Mouse (Mus musculus): Measurements from ENCODE around the gene Gm49394. TPM values are rescaled to one million over a fixed set of nuclear protein-coding genes. Genes with fewer than 3 reads are reported as not detected.
A peak's percentile ranks its signal among the peaks of the same experiment; 100 is the strongest.

The Gm49394 gene
- not detected in 2 replicates for total RNA-seq (2021)
- long read RNA-seq, experiment 1, partial matches to known transcripts: 0 of 3 reads
- long read RNA-seq, experiment 1, other reads (novel, unspliced or antisense): 3 of 3 reads
- long read RNA-seq, experiment 2: 0 reads

DNA sequence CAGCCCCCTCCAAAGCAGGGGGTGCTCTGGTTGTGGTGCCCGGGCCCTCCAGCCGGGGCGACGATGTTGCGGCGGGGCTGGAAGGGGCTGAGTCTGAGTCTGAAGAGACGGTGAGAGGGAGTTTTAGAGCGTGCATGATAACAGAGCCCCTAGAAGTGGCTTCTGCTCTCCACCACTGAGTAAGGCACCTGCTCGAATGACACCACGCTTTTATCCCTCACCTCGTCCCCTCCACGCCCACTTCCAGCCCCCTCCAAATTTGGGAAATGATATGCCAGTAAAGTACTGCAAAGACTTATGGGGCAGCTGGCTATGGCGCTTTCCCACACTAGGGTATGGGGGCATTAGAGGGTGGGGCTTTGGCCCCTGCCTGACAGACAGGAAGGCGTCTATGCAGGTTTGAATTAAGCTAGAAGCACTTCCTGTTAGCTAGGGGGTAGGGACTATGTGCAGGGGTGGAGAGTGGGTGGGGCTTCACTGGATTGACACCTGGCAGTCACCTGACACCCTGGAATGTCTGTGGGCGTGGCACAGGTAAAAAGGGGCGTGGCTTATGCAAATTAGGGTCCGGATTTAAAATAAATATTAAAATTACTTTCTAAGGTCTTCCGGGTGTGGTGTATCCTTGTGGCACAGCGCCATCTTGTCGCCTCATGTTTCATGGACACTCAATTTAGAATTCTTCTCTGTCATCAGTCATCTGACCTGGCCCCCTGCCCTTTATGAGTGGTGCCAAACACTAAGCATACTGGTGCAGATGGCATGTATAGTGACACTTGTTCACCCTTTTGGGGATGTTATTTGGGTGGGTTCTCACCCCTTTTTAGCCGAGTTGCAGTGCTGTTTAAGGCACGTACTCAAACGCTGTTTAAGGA is at the start of gene Gm49394:
TSS of gene Gm49394 (minus strand) at position 192 of the 875 bp plus-strand sequence.
- DNase-seq: no peak

DNA sequence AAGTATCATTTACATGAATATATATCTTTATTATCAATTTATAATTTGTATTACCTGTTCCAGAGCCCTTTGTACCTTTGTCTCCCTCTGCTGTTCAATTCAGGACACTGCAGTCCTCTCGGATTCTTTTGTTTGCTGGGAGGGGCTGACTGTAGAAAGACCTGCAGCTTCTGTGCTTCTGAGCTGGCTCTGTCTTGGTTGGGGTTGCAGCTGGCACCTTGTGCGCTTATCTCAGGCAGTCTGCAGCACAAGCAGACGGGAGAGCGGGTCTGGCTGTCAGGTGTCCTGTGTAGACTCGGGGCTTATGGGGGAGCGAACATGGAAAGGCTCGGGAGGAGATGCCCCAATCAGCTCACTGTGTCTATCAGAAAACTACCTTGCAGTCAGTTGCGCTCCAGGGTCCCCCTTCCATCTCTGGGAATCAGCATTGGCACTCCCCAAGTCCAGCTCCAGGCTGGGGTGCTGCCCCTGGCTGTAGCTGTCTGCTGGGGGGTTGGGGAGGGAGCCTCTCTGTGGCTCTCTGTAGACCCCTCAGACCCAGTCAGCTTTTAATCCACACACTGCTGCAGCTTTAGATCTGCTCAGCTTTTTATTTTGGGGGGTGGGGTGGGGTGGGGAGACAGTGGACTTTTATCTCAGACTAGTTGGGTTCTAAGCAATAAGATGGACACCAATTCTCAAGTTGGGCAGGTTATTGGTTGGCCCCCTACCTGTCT is 45.2 kb upstream of the Gm49394 start:
- DNase-seq: peak; percentile 50

DNA sequence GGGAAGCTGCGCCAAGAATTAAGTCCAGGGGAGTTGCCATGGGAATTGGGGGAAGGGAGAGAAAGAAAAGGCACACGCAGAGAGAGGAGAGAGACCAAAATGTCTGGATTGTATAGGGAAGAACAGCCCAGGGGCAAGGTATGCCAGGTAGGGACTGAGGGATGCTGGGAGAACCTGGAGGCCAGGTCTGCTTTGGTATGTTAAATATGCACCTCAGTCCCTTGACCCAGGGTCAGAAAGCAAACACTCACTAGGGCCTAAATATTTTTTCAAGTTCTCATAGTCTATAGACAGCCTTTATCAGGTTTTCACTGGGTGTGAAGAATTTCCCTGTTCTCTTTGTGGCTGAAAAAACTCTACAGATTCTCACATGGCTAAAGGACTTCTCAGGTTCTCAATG is 37.1 kb upstream of the Gm49394 start:
- DNase-seq: no peak

DNA sequence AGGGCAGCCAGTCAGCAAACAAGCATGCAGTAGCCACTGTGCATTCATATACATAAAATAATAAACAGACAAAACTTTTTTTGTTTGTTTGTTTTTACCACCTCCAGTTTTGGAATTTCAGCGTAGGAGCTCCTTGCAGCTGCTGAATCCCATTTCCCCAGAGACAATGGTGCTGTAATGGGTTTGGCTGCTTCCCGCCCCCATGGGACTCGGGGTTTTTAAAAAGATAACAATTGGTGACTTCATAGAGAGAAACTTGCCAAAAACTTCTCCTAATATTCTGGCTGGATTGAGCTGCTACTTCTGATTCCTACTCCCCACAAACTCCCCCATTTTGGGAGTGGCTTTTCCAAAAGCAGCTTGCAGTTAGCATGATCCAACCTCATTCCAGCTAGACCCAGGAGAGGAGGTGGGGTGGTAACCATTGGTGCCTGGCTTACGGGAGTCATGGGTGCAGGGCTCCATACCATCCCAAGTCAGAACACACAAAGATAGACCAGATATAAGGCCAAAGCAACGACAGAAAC is 29.7 kb upstream of the Gm49394 start:
- peak; percentile 54 for DNase-seq

DNA sequence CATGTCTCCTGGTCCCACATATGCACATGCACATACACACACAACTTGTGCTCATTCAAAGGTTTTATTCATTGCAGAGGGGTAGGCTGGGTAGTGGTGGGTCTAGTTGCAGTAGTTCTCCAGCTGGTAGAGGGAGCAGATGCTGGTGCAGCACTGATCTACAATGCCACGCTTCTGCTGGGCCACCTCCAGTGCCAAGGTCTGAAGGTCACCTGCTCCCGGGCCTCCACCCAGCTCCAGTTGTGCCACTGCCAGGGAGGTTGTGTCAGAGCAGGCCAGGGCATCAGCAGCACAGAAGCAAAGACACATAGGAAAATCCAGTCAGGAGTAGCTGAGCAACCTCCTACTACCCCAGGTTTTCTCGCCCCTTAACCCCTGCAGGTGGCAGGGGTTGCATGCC is 8.9 kb upstream of the Gm49394 start:
- peak; percentile 85 for DNase-seq

DNA sequence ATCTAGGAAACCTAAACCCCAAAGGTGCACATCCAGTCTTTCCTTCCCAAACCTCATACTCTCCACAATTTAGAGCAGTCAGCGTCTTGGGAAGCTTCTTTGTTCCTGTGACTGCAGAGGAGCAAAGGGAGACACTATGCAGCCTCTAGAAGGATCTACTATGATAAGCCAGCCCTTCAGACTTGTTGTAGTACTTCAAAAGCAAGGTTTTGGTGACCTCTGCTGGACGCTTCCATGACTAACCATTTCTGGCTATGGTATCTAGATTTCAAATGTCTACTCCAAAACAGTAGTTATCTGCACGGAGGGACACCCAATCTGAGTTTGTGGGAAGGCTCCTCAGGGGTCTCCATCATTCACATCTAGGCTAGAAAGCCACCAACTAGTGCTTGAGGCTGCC is 5.9 kb upstream of the Gm49394 start:
- peak; percentile 67 for DNase-seq

DNA sequence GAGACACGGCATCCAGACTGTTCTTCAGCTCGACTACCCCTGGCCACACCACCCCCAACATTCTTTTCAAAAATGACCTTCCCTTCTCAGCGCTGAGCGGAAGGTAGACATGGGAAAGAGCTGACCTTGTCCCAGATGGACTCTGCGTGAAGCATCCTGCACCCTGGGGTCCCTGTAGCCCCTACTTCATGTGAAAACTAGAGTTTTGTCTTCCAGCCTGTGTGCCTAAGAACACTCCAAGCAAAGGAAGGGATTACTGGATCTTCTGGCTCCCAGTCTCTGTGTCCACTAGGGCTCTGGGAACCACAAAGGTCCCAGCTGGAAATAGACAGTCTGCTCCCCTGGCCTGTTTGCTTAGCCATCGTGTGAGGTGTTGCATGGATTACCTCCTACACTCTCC is 5.4 kb upstream of the Gm49394 start:
- DNase-seq: no peak

- DNase-seq: peak; percentile 54
Measured at GRCm38 (mm10) chr7:142672120-142672519, 2.4 kb upstream of the Gm49394 start.

GRCm38 (mm10) chr7:142671067-142671466 is 1.3 kb upstream of the Gm49394 start:
- DNase-seq: no peak

- no peak for DNase-seq
Measured at GRCm38 (mm10) chr7:142668328-142668727, 1.4 kb downstream of the Gm49394 start.

DNA sequence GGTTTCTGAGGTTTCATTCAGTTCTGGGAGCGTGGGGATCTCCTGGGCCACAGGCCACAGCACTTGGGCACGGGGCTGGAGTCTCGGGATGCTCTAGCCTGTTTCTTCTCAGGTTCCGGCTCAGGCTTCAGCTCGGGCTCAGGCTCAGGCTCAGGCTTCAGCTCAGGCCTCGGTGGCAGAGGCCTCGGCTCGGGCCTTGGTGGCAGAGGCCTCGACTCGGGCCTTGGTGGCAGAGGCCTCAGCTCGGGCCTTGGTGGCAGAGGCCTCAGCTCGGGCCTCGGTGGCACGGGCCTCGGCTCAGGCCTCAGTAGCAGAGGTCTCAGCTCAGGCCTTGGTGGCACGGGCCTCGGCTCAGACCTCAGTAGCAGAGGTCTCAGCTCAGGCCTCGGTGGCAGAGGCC is 2.2 kb downstream of the Gm49394 start:
- DNase-seq: no peak

GRCm38 (mm10) chr7:142666659-142667058 is 3.1 kb downstream of the Gm49394 start, which contains the start of gene Igf2:
Gene Igf2 (minus strand): TSS chr7:142666816.
- DNase-seq: peak; percentile 55

DNA sequence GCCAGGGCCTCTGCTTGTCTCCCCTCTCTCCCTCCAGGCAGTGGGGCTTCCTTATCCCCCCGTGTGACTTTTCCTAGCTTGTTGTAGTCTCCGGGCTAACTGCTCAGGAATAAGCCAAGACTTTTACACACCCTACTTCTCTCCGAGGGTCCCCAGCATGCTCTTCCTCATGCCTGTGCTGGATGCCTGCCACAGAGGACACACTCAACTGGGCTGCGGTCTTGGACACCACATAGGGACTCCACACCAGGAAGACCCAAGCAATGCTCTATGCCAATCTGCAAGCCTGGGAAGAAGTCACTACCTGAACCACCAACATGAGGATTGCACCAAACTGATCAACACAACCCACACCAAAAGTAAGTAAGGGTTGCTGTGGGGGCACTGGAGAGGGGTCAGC is 3.6 kb downstream of the Gm49394 start:
- no peak for DNase-seq

- no peak for DNase-seq
Measured at GRCm38 (mm10) chr7:142665364-142665763, 4.4 kb downstream of the Gm49394 start.

DNA sequence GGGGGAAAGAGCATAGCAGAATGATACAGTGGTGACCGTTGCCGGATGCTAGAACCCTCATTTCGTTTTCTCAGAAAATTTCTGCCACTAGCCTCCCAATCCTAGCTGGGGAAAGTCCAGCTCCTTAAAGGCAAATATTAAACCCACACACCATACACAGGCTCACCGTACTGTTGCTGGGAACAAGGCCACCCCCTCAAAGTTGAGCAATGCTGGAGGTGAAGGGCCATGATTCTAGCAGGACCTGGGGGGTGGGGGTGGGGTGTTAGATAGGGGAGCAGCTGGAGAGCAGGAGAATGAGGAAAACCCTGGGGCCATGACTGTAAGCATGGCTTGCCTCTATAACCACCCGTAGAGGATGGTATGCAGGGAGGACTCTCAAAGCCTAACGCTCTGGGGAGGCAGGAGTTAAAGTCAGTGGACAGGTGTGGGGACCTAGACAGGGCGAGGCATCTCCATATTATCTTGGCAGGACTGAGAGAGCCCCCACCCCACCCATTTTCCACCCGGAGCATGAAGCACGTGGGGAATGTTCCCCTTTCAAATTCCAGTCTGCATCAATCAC is 5.2 kb downstream of the Gm49394 start:
- DNase-seq: no peak

DNA sequence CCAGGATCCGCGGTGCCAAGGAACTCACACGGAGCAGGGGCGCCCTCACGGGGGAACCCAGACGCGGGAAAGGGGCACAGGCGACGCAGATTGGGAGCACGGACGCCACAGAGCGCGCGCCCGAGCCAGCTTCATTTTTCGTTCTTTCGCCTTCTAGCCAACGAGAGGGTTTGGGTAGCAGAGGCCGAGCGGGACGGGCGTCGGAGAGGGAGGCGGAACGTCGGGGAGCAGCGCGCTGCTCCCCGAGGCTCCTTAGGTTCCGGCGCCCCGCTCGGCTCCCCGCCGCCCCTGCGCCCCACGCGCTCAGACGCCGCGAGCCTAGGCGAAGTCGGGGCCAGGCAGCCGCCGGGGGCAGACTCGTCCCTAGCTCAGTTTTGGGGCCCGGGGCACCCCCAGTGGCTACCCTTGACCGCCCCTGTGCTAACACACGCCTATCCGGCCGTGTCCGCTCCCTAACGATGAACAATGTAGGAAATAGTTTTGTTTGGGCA is 5.8 kb downstream of the Gm49394 start:
- peak; percentile 42 for DNase-seq

GRCm38 (mm10) chr7:142663151-142663550 is 6.6 kb downstream of the Gm49394 start:
- no peak for DNase-seq

DNA sequence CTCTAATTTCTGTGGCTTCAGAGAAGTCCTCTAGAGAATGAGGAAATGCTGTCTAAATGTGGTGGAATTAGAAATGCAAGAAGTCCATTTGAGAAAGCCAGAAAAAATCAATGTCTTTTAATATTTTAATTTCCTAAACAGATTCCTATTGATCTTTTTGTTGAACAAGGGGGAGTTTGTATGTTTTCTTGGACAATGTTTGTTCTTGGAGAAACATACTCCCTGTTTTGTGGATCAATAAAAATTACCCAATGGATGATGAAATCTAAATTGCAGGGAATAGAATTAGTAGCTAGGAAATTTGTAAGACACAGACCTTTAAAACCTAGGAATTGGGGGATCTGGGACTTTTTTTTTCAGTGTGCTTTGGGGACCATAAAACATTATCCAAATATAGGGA is 7.9 kb downstream of the Gm49394 start:
- DNase-seq: no peak

DNA sequence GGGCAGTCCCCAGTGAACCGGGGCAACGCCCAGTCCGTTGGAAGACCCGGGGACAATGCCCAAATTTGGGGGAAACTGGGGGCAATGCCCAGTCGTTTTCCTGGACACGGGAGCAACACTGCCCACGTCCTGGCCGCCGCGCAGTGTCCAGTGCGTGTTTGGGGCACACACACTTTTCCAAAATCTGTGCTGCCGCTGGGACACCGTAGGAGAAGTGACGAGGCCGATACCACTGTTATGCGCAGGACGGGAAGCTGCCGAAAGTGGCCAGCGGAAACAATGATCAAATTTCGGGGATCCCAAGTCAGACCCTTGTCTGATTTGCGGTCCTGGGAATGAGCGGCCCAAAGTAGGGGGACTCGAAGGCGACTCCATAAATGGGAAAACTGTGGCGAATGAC is 8.7 kb downstream of the Gm49394 start:
- no peak for DNase-seq

GRCm38 (mm10) chr7:142660651-142660945 is 9.1 kb downstream of the Gm49394 start:
- DNase-seq: no peak

- DNase-seq: no peak
Measured at GRCm38 (mm10) chr7:142659767-142660650, 9.7 kb downstream of the Gm49394 start.

All from adrenal gland, postnatal 14 days (tissue).